Mouse (Mus musculus): Measurements from ENCODE around the gene Rps6ka3.

Rps6ka3 gene

GRCm38 (mm10) chrX:159210007-159210406 lies at the start of gene Rps6ka3:
Gene Rps6ka3, plus strand, starts transcription at chrX:159210307.
- no peak for DNase-seq

- DNase-seq, result no peak
These were observed 40.9 kb upstream of the Rps6ka3 start for GRCm38 (mm10) chrX:159169200-159169599.

- DNase-seq, result no peak
These were observed 38.5 kb upstream of the Rps6ka3 start for GRCm38 (mm10) chrX:159171579-159171978.

GRCm38 (mm10) chrX:159191581-159191980 lies 18.5 kb upstream of the Rps6ka3 start:
- no peak for DNase-seq

- DNase-seq, result no peak
These were observed 10.6 kb upstream of the Rps6ka3 start for GRCm38 (mm10) chrX:159199495-159199894.

GRCm38 (mm10) chrX:159200101-159200500 lies 10.0 kb upstream of the Rps6ka3 start:
- peak; percentile 86 for DNase-seq

GRCm38 (mm10) chrX:159210892-159211583 lies 931 bp downstream of the Rps6ka3 start:
- no peak for DNase-seq

GRCm38 (mm10) chrX:159215253-159215652 lies 5.1 kb downstream of the Rps6ka3 start:
- no peak for DNase-seq

GRCm38 (mm10) chrX:159222474-159222873 lies 12.4 kb downstream of the Rps6ka3 start:
- peak; percentile 92 for DNase-seq

GRCm38 (mm10) chrX:159237275-159237674 lies 27.2 kb downstream of the Rps6ka3 start:
- no peak for DNase-seq

GRCm38 (mm10) chrX:159254001-159254884 lies 44.1 kb downstream of the Rps6ka3 start:
- DNase-seq, result peak; percentile 95

- peak; percentile 99 for DNase-seq
These were observed 45.2 kb downstream of the Rps6ka3 start for GRCm38 (mm10) chrX:159255123-159255978.

GRCm38 (mm10) chrX:159256040-159256852 lies 46.1 kb downstream of the Rps6ka3 start:
- DNase-seq, result peak; percentile 89

GRCm38 (mm10) chrX:159256921-159257421 lies 46.9 kb downstream of the Rps6ka3 start:
- DNase-seq, result peak; percentile 96

- no peak for DNase-seq
These were observed 54.6 kb downstream of the Rps6ka3 start for GRCm38 (mm10) chrX:159264681-159265080.

GRCm38 (mm10) chrX:159269072-159269471 lies 59.0 kb downstream of the Rps6ka3 start:
- DNase-seq, result no peak

- no peak for DNase-seq
These were observed 76.7 kb downstream of the Rps6ka3 start for GRCm38 (mm10) chrX:159286765-159287164.

GRCm38 (mm10) chrX:159295879-159296278 lies 85.8 kb downstream of the Rps6ka3 start:
- no peak for DNase-seq

- peak; percentile 91 for DNase-seq
These were observed 92.5 kb downstream of the Rps6ka3 start for GRCm38 (mm10) chrX:159302349-159303311.

GRCm38 (mm10) chrX:159315293-159315692 lies 105.2 kb downstream of the Rps6ka3 start:
- DNase-seq, result no peak

- peak; percentile 84 for DNase-seq
These were observed 111.2 kb downstream of the Rps6ka3 start for GRCm38 (mm10) chrX:159321342-159321741.
